Mouse (Mus musculus): ENCODE results near the gene Hist1h2ak.
"Not testable (repeated sequence)": the region's sequence is repeated elsewhere in the genome, so short reads cannot be mapped to it uniquely, and the experiment has no call there.

Gene Hist1h2ak

DNA sequence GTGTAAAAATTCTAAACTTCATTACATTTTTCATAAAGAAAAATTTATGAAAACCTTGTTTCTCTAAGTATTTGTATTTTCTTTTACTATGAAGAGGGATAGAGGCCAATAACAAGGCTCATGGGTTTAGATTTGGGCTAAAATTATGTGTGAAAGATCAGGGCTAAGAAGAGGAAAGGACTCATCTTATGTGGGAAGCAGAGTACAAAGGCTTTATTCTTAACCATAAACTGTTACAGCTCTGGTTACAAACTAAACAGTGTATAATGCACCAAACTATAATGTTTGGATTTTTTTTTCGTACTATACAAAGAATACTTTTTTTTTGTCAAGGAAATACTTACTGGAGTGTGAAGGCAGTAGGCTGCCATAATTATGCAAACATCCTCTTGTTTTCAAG is 2.1 kb upstream of the Hist1h2ak start:
- DNase-seq, result no peak

DNA sequence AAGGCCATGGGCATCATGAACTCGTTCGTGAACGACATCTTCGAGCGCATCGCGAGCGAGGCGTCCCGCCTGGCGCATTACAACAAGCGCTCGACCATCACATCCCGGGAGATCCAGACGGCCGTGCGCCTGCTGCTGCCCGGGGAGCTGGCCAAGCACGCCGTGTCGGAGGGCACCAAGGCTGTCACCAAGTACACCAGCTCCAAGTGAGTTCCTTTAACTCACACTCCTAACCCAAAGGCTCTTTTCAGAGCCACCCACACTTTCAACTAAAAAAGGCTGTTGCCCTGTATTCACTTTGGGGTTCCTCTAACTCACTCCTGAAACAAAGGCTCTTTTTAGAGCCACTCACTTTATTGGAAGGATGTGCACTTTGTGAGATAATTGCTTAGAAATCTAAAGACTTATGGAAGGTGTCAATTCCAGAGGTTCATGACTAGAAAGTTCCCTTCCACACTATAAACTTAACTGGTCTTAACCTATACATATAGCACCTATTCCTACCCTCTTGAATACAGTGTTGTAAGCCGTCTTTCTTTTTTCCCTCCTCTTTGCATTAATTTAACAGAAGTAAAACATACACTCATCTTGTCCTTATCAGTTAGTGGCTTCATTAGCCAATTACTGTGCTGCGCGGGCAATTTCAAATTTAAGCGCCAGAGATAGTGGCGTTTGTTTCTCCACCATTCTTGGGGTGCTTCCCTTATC is 821 bp upstream of the Hist1h2ak start:
- DNase-seq, result peak; percentile 32

DNA sequence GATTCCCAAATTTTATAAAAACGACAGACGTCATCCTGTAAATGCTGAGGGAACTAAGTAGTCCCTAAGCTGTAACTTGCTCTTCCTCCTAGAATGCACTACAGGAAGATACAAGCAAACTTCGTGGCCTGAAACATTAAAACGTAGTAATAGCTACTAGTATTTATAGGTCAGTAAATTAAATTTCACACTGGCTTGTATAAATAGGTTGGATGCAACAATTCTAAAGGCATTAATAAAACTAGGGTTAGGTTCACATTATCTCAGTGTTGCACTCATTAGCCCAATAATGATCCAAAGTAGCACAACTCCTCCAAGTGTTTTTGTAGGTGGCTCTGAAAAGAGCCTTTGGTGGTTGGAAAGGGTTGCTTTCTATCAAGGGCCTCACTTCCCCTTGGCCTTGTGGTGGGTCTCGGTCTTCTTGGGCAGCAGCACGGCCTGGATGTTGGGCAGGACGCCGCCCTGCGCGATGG is 540 bp downstream of the Hist1h2ak start:
- DNase-seq, result no peak

DNA sequence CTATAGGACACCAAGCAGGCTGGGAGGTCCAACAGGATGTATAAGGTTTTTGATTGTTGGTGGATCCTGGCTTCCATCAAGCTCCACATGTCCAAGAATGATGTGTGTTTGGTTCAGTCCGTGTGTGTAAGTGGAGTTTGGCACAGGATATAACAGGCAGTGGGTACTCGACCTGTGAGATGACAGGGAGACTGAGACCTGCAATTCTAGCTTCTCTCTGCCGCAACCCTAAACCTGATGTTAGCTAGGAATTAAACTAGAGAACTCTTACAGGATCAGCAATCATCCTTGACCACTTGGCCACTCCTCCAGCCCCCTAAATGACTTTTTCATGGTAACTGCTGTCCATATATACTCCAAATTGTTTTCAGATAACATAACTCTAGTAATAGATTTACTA is 1.3 kb downstream of the Hist1h2ak start:
- DNase-seq, result no peak

DNA sequence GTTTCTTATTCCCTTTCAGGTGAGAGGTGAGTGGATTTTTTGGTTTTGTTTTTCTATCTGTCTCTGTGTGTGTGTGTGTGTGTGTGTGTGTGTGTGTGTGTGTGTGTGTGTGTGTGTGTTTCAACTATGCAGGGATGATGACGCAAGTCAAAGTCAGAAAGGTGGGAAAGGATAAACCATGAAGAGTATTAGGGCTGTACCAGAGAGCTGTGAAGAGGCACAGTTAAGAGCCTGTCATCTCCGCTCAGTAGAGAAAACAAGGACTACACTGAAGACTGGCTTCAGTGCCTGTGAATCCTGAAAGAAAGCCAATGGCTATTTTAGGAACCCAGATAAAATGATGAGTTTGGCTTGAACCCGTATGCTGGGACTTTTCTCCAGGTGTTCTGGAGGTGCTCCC is 1.8 kb downstream of the Hist1h2ak start:
- DNase-seq, result no peak

DNA sequence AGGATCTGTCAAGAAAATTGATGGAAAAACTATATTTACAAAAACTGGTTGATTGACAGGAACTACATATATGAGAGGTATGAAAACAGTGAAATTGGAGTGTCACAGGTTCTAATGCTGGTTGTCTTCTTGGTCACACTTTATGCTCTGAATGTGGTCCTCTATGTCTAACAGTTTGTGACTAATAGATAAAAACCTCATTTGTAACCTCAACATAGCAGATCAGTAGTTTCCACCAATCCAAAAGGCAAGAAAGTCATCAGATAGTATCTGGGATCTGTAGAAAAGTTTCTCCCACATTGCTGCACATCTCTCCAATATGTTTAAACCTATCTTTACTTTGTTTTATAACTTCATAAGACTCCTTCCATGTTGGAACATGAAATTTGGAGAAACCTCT is 2.2 kb downstream of the Hist1h2ak start:
- DNase-seq, result no peak

DNA sequence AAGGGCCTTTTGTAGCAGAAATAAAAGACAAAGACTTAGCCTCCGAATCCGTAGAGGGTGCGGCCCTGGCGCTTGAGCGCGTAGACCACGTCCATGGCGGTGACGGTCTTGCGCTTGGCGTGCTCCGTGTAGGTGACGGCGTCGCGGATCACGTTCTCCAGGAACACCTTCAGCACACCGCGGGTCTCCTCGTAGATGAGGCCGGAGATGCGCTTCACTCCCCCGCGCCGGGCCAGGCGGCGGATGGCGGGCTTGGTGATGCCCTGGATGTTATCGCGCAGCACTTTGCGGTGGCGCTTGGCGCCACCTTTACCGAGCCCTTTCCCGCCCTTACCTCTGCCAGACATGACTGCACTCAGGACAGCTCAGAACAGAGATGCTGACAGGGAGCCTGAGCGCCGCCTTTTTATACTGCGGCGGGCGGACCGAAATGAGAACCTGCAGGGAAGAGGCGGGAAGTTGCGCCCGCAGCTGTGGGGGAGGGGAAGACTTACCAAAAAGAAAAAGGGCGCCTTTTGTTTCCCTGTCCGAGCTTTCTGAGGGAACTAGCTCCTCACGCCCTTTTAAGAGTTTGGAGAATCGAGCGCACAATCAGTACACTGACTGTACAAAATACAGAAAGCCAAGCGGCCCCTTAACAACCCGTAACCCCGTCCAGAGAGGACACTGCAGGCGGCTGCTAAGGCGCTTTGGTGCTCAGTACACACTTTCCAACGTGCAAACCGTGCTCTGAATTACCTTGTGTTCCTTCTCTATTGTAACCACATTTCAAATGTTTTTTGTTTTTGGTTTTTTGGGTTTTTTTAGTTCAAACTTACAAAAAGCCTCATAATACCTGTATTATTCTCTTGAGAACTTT is 3.2 kb downstream of the Hist1h2ak start, which contains the start of gene Hist1h4k:
TSS of gene Hist1h4k (minus strand) at position 347 of the 859 bp plus-strand sequence.
- peak; percentile 91 for DNase-seq

DNA sequence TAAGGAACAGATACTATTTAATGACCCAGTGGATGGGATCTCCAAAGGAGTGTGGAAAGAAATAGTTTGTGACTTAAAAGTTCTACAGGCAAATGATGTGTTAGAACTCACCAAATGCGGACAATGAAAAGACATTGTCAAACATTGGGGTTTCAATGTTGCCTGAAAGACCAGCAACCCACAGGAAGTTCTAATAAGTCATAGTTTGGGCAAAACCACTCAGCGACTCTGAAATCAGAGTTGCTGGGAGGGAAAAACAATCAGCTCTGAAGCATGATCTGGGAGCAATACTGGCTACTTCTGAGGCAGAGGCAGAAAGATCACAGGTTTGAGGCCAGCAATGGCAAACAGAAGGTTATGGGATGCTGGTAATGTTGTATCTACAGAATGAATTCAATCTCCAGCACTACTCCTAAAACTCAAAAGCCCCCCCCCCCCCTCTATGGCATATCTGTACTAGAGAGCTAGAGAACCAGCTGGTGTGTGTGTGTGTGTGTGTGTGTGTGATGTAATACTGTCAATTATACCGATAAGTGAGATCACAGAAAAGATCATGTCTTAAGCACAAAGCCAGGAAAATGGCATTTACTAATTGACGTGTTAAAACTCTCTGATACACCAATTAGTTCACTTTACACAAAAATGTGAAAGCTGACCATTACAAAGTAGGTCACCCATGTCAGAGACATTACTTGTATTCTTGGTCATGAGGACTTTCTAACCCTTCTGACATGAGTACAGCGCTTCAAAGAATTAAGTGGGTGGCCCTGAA is 4.1 kb downstream of the Hist1h2ak start:
- no peak for DNase-seq

DNA sequence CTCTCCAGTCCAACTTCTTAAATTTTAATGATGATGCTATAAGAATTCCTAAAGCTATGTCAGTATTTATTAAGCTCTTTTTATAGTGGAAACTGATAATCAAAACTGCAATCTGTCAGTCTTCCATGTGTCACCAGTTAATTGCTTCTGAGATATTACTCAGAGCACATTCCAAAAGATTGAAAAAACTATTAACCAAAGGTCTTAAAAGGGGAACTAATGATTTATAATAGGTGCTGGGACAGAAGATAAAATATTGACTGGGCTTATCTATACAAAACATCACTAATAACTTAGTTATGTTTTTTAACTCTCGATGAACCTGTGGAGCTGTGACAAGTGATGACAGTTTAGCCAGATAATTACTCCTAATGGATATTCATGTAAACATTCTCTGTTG is 8.6 kb downstream of the Hist1h2ak start:
- no peak for DNase-seq

DNA sequence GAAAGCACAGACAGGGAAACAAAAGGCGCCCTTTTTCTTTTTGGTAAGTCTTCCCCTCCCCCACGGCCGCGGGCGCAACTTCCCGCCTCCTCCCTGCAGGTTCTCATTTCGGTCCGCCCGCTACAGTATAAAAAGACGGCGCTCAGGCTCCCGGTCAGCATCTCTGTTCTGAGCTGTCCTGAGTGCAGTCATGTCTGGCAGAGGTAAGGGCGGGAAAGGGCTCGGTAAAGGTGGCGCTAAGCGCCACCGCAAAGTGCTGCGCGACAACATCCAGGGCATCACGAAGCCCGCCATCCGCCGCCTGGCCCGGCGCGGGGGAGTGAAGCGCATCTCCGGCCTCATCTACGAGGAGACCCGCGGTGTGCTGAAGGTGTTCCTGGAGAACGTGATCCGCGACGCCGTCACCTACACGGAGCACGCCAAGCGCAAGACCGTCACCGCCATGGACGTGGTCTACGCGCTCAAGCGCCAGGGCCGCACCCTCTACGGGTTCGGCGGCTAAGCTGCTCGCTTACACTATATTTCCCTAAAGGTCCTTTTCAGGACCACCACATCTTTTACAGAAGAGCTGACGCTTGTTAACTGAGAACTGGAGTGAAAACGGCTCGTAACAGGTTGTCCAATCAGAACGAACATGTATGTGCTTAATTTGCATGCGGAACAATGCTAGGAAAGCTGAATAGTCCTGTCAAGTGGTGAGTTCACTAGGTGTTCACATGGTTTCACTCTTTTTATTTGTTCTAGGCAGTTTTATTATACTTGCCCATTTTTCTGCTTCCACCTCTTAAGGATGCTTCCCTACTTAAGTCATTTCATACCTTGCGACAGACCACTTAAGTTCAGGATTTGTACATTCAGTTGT is 18.5 kb downstream of the Hist1h2ak start, which contains the start of gene Hist1h4j:
TSS of gene Hist1h4j (plus strand) at position 159 of the 862 bp plus-strand sequence.
- DNase-seq, result peak; percentile 75

DNA sequence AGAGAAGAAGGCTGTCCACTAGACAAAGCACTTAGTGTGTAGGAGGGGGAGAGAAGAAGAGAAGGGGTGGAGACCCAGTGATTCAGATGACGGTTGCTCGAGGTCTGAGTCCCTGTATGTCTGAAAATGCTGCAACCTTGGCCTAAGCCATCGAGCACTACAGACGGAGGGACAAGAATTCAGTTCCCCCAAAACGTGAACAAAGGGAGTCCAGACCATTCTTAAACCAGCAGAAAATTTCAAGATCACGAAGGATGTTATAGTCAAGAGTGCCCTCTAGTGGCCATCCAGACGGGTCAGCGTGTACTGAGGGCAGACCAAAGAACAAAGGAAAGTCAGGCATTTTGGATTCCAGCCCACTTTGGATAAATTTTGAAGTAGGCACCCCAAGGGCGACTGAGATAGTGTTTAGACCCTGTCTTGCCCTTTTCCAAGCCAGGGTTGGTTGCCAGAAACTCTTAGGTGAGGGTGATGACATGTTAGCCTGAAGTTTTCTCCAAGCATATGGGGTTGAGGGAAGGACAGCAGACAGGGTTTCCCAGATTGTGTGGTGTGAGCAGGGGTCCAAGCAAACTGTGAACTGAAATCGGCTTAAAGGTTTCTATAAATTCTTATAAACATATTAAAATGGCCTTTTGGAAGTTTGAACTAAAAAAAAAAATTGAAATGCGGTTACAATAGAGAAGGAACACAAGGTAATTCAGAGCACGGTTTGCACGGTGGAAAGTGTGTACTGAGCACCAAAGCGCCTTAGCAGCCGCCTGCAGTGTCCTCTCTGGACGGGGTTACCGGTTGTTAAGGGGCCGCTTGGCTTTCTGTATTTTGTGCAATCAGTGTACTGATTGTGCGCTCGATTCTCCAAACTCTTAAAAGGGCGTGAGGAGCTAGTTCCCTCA is 19.4 kb downstream of the Hist1h2ak start:
- DNase-seq, result peak; percentile 92

DNA sequence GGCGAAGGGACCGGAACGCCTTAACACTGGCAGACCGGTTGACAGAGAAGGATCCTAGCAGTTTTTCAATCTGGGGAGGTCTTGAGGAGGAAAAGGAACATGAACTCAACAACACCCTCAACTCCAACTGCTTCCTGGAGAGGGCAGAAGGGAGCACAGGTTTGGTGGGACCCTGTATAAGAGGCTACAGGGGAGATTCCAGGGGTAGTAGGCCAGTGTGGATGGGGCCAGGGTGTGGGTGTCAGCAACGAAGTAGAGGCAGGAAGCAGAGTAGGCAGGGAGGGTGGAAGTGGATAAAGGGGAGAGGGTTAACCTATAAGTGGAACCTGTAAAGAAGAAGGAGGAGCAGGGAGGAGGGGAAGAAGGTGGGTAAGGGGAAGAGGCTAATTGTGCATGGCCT is 20.2 kb downstream of the Hist1h2ak start:
- DNase-seq, result no peak

DNA sequence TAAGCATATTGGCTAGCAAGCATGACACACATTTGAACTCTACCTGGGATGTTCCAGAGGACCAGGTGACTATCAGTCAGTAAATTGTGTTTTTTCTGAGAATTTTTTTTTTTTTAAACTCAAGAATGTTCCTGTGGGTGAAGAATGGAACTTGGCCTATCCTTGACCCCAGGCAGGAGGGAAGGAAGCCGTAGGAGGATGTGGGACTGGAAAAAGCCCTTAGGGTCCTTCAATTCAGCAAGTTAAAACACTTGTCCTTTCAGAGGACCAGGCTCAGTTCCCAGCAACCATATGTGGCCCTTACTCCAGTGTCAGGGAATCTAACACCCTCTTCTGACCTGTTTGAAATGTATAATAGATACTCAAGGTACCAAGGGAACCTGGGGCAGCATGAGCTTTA is 24.1 kb downstream of the Hist1h2ak start:
- no peak for DNase-seq

DNA sequence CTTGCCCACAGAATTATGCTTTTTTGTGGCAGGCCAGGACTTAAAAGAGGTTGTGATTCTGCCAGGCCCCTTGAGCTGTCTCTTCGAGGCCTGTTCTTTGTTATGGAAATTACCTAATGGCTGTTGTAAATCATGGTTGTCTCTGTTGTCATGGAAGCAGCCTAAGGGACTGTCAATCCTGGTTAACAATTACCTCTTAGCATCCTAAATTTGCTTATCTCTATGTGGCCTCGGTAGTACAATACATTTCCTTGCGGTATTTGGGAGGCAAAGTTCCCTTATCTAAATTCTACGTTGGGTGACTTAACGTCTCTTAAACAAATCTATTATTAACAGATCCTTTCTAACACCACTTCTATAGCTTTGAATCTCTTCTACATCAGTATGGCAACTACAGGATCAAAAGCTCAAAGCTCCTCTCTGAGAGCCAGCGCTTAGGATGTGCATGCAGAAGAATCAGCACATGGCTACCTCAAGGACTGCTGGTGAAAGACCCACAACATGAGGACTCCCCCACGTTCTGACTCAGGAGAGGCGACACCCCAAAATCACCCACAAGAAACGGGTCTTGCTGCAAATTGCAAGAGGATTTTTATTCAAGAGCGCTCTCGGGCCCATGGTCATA is 25.6 kb downstream of the Hist1h2ak start:
- DNase-seq, result no peak

DNA sequence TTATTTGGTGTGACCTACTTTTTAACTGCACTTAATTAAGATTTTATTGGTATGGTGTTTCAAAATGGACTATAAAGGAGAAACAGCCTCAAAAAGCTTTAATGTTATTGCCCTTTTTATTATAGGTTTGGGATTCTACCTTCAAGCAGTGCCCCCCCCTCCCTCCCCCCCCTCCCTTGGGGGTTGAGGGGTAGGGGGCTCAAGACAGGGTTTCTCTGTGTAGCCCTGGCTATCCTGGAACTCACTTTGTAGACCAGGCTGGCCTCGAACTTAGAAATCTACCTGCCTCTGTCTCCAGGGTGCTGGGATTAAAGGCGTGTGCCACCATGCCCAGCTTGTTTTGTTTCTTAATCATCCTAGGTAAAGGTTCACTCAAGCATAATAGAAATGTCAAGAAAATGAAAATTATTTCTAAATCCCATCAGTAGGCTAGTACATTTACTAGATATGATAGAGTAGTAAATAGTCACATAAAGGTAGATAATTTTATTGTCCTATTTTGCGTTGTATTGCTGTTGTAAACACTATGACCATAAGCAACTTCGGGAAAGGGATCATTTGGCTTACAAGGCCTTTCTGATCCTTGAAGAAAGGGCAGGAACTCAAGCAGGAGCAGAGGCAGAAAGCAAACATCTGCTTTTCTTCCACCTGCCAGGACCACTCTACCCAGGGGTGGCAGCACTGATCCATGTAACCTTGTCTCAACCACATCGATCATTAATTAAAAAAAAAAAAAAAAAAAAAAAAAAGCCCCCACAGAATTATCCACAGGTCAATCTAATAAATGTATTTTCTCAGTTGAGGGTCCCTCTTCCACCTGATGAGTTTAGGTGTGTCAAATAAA is 30.4 kb downstream of the Hist1h2ak start:
- no peak for DNase-seq

DNA sequence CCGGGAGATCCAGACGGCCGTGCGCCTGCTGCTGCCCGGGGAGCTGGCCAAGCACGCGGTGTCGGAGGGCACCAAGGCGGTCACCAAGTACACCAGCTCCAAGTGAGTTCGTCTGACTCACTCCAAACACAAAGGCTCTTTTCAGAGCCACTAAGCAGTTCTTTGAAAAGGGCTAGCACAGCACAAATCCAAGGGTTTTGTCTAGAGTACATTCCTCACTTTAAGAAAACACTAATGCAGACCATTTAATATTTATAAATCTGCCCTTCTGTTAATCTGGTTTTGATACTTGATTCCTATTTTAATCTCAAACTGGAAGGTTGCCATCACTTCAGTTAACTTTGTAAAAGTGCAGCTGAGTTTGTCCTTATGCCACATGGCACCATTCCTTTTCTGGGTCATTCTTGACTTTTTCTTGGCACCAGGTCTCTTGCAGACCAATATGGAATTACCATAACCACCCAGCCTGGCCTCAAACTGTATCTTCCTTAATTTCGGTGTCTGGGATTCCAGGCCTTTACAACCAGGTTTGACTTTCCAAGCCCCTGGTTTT is 31.2 kb downstream of the Hist1h2ak start:
- DNase-seq, result no peak

DNA sequence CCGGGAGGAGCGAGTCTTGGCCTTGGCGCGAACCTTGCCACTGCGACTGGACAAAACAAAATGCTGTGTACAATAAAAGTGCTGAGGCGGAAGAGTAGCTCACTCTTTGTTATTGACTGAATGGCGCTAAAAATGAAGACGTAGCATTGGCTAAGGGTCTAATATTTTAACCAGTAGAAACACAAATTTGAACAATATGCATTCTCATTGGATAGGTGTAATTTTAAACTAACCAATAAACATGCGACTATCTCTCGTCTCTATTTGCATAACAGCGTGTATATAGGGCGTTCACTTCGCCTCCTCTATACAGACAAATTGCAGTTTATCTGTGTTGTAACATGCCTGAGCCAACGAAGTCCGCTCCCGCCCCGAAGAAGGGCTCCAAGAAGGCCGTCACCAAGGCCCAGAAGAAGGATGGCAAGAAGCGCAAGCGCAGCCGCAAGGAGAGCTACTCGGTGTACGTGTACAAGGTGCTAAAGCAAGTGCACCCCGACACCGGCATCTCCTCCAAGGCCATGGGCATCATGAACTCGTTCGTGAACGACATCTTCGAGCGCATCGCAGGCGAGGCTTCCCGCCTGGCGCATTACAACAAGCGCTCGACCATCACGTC is 31.8 kb downstream of the Hist1h2ak start, which contains the start of gene Hist1h2bm:
TSS of gene Hist1h2bm (plus strand) at position 288 of the 616 bp plus-strand sequence.
- peak; percentile 85 for DNase-seq

DNA sequence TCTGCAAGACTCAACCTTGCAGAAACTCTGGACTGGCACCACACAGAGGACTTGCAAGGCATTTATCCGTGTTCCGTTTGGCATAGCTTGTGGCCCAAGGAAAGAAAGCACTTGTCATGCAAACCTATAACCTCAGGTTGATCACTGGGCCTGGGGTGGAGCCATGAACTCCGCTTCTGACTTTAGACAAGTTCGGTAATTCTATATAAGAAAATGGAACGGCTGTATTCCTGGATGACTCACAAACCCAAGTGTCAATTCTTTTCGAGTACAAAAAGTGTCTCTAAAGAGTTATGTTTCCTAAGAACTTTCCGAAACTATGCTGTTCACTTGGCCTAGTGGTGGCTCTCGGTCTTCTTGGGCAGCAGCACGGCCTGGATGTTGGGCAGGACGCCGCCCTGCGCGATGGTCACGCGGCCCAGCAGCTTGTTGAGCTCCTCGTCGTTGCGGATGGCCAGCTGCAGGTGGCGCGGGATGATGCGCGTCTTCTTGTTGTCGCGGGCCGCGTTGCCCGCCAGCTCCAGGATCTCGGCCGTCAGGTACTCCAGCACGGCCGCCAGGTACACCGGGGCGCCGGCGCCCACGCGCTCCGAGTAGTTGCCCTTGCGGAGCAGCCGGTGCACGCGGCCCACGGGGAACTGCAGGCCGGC is 32.4 kb downstream of the Hist1h2ak start:
- not testable (repeated sequence) for DNase-seq
